Mouse (Mus musculus) MEL (cell line): ENCODE data around the gene Gm37240. TPM values are rescaled to one million over a fixed set of nuclear protein-coding genes. Genes with fewer than 3 reads are reported as not detected.

Experiments used
- DNase-seq: peaks from one replicate; pipeline ENCODE4 v3.0.0; 2011; ENCODE audit warnings: low read depth, low spot score
- H3K27ac ChIP-seq: 2 replicates; pipeline ENCODE4 v1.5.1; 2012; ENCODE audit warnings: low read depth, mild to moderate bottlenecking, control low read depth, low read length, moderate library complexity; ENCODE audit not compliant: control insufficient read depth
- H3K27me3 ChIP-seq, 2 experiments: fragments of 150-350 bp in 1 of 2; sonication (generic) in 1 of 2; 2 replicates each; pipeline ENCODE4 v1.6.1; 2012; ENCODE audit warnings: low read length in 2 of 2, mild to moderate bottlenecking in 2 of 2, improper control_type of control experiment in 1 of 2, moderate library complexity in 1 of 2; ENCODE audit not compliant: insufficient read depth in 2 of 2, control insufficient read depth in 1 of 2
- H3K36me3 ChIP-seq, 2 experiments: 2 replicates each; pipeline ENCODE4 v1.6.1; 2012 to 2014; ENCODE audit warnings: low read length in 2 of 2, improper control_type of control experiment in 1 of 2, inconsistent platforms in 1 of 2, mild to moderate bottlenecking in 1 of 2; ENCODE audit not compliant: insufficient read depth in 2 of 2, control insufficient read depth in 1 of 2
- H3K4me1 ChIP-seq, 2 experiments: fragments of 150-350 bp in 1 of 2; sonication (generic) in 1 of 2; 2 replicates each; pipeline ENCODE4 v1.6.1; 2012; ENCODE audit warnings: low read length in 2 of 2, improper control_type of control experiment in 1 of 2, mild to moderate bottlenecking in 1 of 2; ENCODE audit not compliant: insufficient read depth in 2 of 2, control insufficient read depth in 1 of 2
- H3K4me3 ChIP-seq, 2 experiments: fragments of 150-350 bp in 1 of 2; sonication (generic) in 1 of 2; 2 replicates each; pipeline ENCODE4 v1.5.1; 2012; ENCODE audit warnings: low read depth in 2 of 2, low read length in 2 of 2, mild to moderate bottlenecking in 2 of 2, moderate library complexity in 2 of 2, control low read depth in 1 of 2, improper control_type of control experiment in 1 of 2; ENCODE audit not compliant: control insufficient read depth in 1 of 2, insufficient read depth in 1 of 2
- H3K79me2 ChIP-seq: 2 replicates; pipeline ENCODE4 v1.6.1; 2012; ENCODE audit warnings: mild to moderate bottlenecking, low read length, moderate library complexity; ENCODE audit not compliant: control insufficient read depth, poor library complexity, insufficient read depth
- H3K9ac ChIP-seq: 2 replicates; pipeline ENCODE4 v1.6.1; 2012; ENCODE audit warnings: low read depth, mild to moderate bottlenecking, control low read depth, low read length, moderate library complexity; ENCODE audit not compliant: control insufficient read depth, poor library complexity, severe bottlenecking
- H3K9me3 ChIP-seq: fragments of 150-350 bp; sonication (generic); replicated peaks from 2 replicates; pipeline ENCODE4 v1.6.1; 2012; ENCODE audit warnings: mild to moderate bottlenecking, low read length, improper control_type of control experiment, moderate library complexity; ENCODE audit not compliant: insufficient read depth
- BHLHE40 ChIP-seq: IDR thresholded peaks from 2 replicates; pipeline ENCODE4 v1.6.1; 2012; ENCODE audit warnings: low read depth, mild to moderate bottlenecking, inconsistent platforms, low read length, improper control_type of control experiment, borderline replicate concordance
- CHD1 ChIP-seq: IDR thresholded peaks from 2 replicates; pipeline ENCODE4 v1.6.1; 2012; ENCODE audit warnings: low read depth, mild to moderate bottlenecking, inconsistent platforms, low read length, improper control_type of control experiment
- CTCF ChIP-seq, 3 experiments: IDR thresholded peaks in 2 of 3; conservative IDR thresholded peaks in 1 of 3; 2 replicates each; pipeline ENCODE4 v1.5.1; 2011 to 2012; ENCODE audit warnings: low read length in 3 of 3, low read depth in 2 of 3, mild to moderate bottlenecking in 2 of 3, improper control_type of control experiment in 1 of 3, inconsistent platforms in 1 of 3, mixed read lengths in 1 of 3, moderate library complexity in 1 of 3; ENCODE audit not compliant: control insufficient read depth in 1 of 3, insufficient read depth in 1 of 3, poor library complexity in 1 of 3, severe bottlenecking in 1 of 3
- EP300 ChIP-seq, 2 experiments: IDR thresholded peaks; 2 replicates each; pipeline ENCODE4 v1.6.1; 2011; ENCODE audit warnings: improper control_type of control experiment in 2 of 2, low read length in 2 of 2, low read depth in 1 of 2, mild to moderate bottlenecking in 1 of 2
- GABPA ChIP-seq: IDR thresholded peaks from 2 replicates; pipeline ENCODE4 v1.6.1; 2012; ENCODE audit warnings: low read depth, mild to moderate bottlenecking, inconsistent platforms, low read length, improper control_type of control experiment, moderate library complexity
- GATA1 ChIP-seq: IDR thresholded peaks from 2 replicates; pipeline ENCODE4 v1.6.1; 2011; ENCODE audit warnings: low read depth, low read length, improper control_type of control experiment
- HCFC1 ChIP-seq: IDR thresholded peaks from 2 replicates; pipeline ENCODE4 v1.6.1; 2012; ENCODE audit warnings: low read depth, mild to moderate bottlenecking, inconsistent platforms, low read length, improper control_type of control experiment, moderate library complexity
- JUND ChIP-seq: IDR thresholded peaks from 2 replicates; pipeline ENCODE4 v1.6.1; 2011; ENCODE audit warnings: low read depth, mild to moderate bottlenecking, improper control_type of control experiment, low read length
- KAT2A ChIP-seq: conservative IDR thresholded peaks from 2 replicates; pipeline ENCODE4 v1.6.1; 2012; ENCODE audit warnings: low read depth, low read length, improper control_type of control experiment, inconsistent platforms
- MAFK ChIP-seq: IDR thresholded peaks from 2 replicates; pipeline ENCODE4 v1.6.1; 2011; ENCODE audit warnings: low read depth, mild to moderate bottlenecking, low read length, improper control_type of control experiment, borderline replicate concordance
- MAX ChIP-seq: IDR thresholded peaks from 2 replicates; pipeline ENCODE4 v1.6.1; 2011; ENCODE audit warnings: low read length, improper control_type of control experiment
- MEF2A ChIP-seq: IDR thresholded peaks from 2 replicates; pipeline ENCODE4 v1.6.1; 2014; ENCODE audit warnings: low read depth, mild to moderate bottlenecking, inconsistent platforms, low read length, improper control_type of control experiment; ENCODE audit not compliant: poor library complexity, insufficient replicate concordance, severe bottlenecking; ENCODE audit errors: extremely low read depth
- MXI1 ChIP-seq: IDR thresholded peaks from 2 replicates; pipeline ENCODE4 v1.6.1; 2011; ENCODE audit warnings: mild to moderate bottlenecking, low read depth, low read length, improper control_type of control experiment
- MYC ChIP-seq: IDR thresholded peaks from 2 replicates; pipeline ENCODE4 v1.6.1; 2011; ENCODE audit warnings: low read depth, mild to moderate bottlenecking, low read length, improper control_type of control experiment, moderate library complexity
- NRF1 ChIP-seq: IDR thresholded peaks from 2 replicates; pipeline ENCODE4 v1.6.1; 2014; ENCODE audit warnings: low read depth, mild to moderate bottlenecking, inconsistent platforms, low read length, improper control_type of control experiment, moderate library complexity; ENCODE audit not compliant: poor library complexity, insufficient read depth, severe bottlenecking
- SIN3A ChIP-seq: IDR thresholded peaks from 2 replicates; pipeline ENCODE4 v1.6.1; 2012; ENCODE audit warnings: low read length, improper control_type of control experiment, inconsistent platforms
- TBP ChIP-seq: IDR thresholded peaks from 2 replicates; pipeline ENCODE4 v1.8.0; 2011; ENCODE audit warnings: low read depth, low read length, improper control_type of control experiment
- TCF12 ChIP-seq: IDR thresholded peaks from 2 replicates; pipeline ENCODE4 v1.6.1; 2014; ENCODE audit warnings: low read depth, mild to moderate bottlenecking, inconsistent platforms, low read length, improper control_type of control experiment, moderate library complexity
- polyA plus RNA-seq, 2 experiments: library from polyadenylated mRNA; stranded (reverse) in 1 of 2; unstranded in 1 of 2; fragments of >175 nt in 1 of 2; fragments of >200 nt in 1 of 2; gene quantifications; 2 replicates each; pipeline versions ENCODE4 v1.2.1 to v1.2.4; 2012; ENCODE audit warnings: low replicate concordance in 2 of 2, low read depth in 1 of 2; ENCODE audit not compliant: insufficient read length in 2 of 2, insufficient read depth in 1 of 2, missing spikeins in 1 of 2
- total RNA-seq: library from RNA; depleted of rRNA; stranded (reverse); fragments of 300-350 nt; gene quantifications from 2 replicates; pipeline ENCODE4 v1.2.3, GENCODE M21; 2012

The Gm37240 gene
- total and polyA plus RNA-seq, 3 experiments = 0.04 TPM; not detected in 2

GRCm38 (mm10) chr3:85777356-85777755 is 110.0 kb downstream of the Gm37240 start (continued):
- no peak for TF ChIP-seq TBP
- no peak for TF ChIP-seq NRF1
- TF ChIP-seq TCF12 = no peak
- no peak for TF ChIP-seq JUND

- no peak overlapping the region for H3K9ac ChIP-seq
- H3K27me3 ChIP-seq = no peaks in the 10 kb centered on the region
- no peak for TF ChIP-seq EP300 (IDR thresholded peaks at IDR 0.05; ENCODE audit: low read depth in 1 of 2, low read length in 2 of 2)
- TF ChIP-seq SIN3A = no peak
- TF ChIP-seq TCF12 = no peak
- no peak for TF ChIP-seq KAT2A
- no peak for TF ChIP-seq BHLHE40
- no peak for TF ChIP-seq CHD1
- TF ChIP-seq MAFK = no peak
- TF ChIP-seq HCFC1 = no peak
- no peak for TF ChIP-seq MEF2A
- TF ChIP-seq, all 39 proteins: peak for 0
These were observed 110.6 kb downstream of the Gm37240 start for GRCm38 (mm10) chr3:85776707-85777106.

DNA sequence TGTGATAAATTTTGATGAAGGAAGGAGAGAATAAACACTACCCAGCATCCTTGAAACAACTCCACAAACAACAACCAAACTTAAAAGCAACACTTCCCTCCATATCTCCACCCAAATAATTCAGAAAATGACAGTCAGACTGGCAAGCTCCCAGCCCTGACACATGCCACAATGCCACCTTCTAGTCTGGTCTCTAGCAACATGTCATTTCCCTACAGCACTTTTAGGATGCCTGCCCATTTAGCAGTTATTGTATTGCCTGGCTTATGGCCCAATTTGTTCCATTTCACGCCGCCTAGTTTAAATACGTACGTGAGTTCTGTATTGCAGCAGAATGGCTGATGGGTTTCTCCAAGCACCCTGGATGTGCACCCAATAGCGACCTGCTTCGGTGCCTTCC is 111.2 kb downstream of the Gm37240 start:
- H3K4me1 ChIP-seq = no peaks in the 10 kb centered on the region
- TF ChIP-seq CTCF (IDR thresholded peaks at IDR 0.05 in 2 of 3, conservative IDR thresholded peaks at IDR 0.05 in 1 of 3; ENCODE audit: control insufficient read depth in 1 of 3, insufficient read depth in 1 of 3, low read depth in 2 of 3, low read length in 3 of 3, poor library complexity in 1 of 3, severe bottlenecking in 1 of 3) (no peak), MYC (no peak), MAX (no peak), MXI1 (no peak), GABPA (no peak), TBP (no peak), EP300 (IDR thresholded peaks at IDR 0.05; ENCODE audit: low read depth in 1 of 2, low read length in 2 of 2) (no peak), HCFC1 (no peak), GATA1 (no peak)
- TF ChIP-seq, all 39 proteins: peak for 0
- DNase-seq = no peak
- Histone ChIP-seq H3K36me3 (no peaks in the 10 kb centered on the region), H3K27ac (no peak overlapping the region), H3K9ac (no peak overlapping the region), H3K9me3 (no peaks in the 10 kb centered on the region), H3K27me3 (no peaks in the 10 kb centered on the region), H3K79me2 (no peaks in the 10 kb centered on the region), H3K4me3 (no peak overlapping the region)

More at GRCm38 (mm10) chr3:85776707-85777106, 110.6 kb downstream of the Gm37240 start:
- Histone ChIP-seq H3K9me3 (no peaks in the 10 kb centered on the region), H3K27ac (no peak overlapping the region), H3K4me1 (no peaks in the 10 kb centered on the region), H3K36me3 (no peaks in the 10 kb centered on the region), H3K4me3 (no peak overlapping the region), H3K79me2 (no peaks in the 10 kb centered on the region)
- DNase-seq = no peak
